Mouse (Mus musculus) small intestine, adult 2 months (tissue): ENCODE results near the gene Glp1r. TPM values are rescaled to one million over a fixed set of nuclear protein-coding genes. Genes with fewer than 3 reads are reported as not detected.

ENCODE experiments used
- H3K27ac ChIP-seq: fragments of 200-500 bp; 2 replicates; pipeline ENCODE4 v1.5.1; 2012; ENCODE audit warnings: low read depth, low read length, control low read depth, inconsistent platforms; ENCODE audit not compliant: insufficient read depth
- H3K27me3 ChIP-seq: fragments of 200-500 bp; 2 replicates; pipeline ENCODE4 v1.6.1; 2012; ENCODE audit warnings: mild to moderate bottlenecking, moderate library complexity, low read length, inconsistent platforms; ENCODE audit not compliant: control insufficient read depth, insufficient read depth
- H3K36me3 ChIP-seq: fragments of 200-500 bp; 2 replicates; pipeline ENCODE4 v1.6.1; 2012; ENCODE audit warnings: mild to moderate bottlenecking, low read length, control low read depth, inconsistent platforms; ENCODE audit not compliant: control insufficient read depth, insufficient read depth
- H3K4me1 ChIP-seq: fragments of 200-500 bp; 2 replicates; pipeline ENCODE4 v1.6.1; 2012; ENCODE audit warnings: low read length, inconsistent platforms, mixed read lengths; ENCODE audit not compliant: control insufficient read depth, insufficient read depth, insufficient read length
- H3K4me3 ChIP-seq: fragments of 200-500 bp; 2 replicates; pipeline ENCODE4 v1.5.1; 2012; ENCODE audit warnings: low read depth, mild to moderate bottlenecking, control low read depth, inconsistent platforms, low read length, moderate library complexity
- CTCF ChIP-seq: fragments of 200-500 bp; IDR thresholded peaks from 2 replicates; pipeline ENCODE4 v1.5.1; 2012; ENCODE audit warnings: low read depth, mild to moderate bottlenecking, control low read depth, inconsistent platforms, low read length, moderate library complexity, mixed read lengths; ENCODE audit not compliant: insufficient replicate concordance, insufficient read length; ENCODE audit errors: extremely low read depth
- POLR2A ChIP-seq: fragments of 200-500 bp; IDR thresholded peaks from 2 replicates; pipeline ENCODE4 v1.6.1; 2012; ENCODE audit warnings: low read depth, mild to moderate bottlenecking, control low read depth, inconsistent platforms, low read length, moderate library complexity
- WGBS: fragments of 180-500 bp; shearing (Covaris S2); methylation state at CpG from one replicate; pipeline ENCODE4 v1.1.7; 2018; 5-methylcytosine and 5-hydroxymethylcytosine counted together
- polyA plus RNA-seq: library from polyadenylated mRNA; depleted of rRNA; stranded (reverse); fragments of >200 nt; gene quantifications from 2 replicates; pipeline ENCODE4 v1.2.3, GENCODE M21; 2012; rRNA removed

The Glp1r gene
- polyA plus RNA-seq, 1 experiment, result 0.52 TPM

DNA sequence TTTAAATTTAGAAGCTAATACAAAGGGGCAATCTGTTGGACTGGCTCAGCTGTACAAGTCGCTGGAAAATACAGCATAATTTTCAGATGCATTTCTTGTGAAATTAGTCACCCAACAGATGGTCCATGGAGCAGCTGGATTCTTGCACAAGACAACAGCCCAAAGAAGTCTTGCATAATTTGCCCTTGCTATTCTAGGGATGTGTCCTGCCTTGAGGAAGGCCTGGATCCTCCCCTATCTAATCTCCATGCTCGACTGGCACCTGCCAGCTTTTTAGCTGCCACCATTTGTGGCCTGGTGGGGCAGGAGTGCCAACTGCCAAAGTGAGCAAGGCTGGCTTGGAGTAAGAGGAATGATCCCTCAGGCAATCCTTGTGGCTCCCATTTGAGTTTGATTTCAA, 75.7 kb downstream of the Glp1r start:
- Histone ChIP-seq H3K27ac (no peak overlapping the region), H3K36me3 (no peaks in the 10 kb centered on the region), H3K27me3 (no peaks in the 10 kb centered on the region), H3K4me3 (no peak overlapping the region), H3K4me1 (no peaks in the 10 kb centered on the region)
- WGBS, result 42% methylated on average over 2 of the region's 2 CpGs
- no peak for TF ChIP-seq POLR2A

DNA sequence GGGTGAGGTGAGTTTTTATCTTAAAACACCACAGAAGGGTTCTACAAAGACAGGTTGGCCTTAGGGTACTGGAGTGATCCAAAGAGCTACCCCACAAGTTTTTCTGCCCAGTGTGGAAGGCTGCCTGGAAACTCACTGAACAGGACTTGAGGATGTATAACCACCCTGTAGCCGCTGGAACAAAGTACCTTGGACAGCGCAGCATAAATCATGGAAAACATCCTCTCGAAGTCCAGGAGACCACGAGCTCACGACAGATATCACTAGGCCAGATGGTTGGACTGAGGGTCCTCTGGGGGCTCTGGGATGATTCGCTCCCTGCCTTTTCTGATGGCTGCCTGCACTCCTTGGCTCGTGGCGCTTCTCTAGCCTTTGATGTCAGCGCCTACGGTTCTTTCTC, 76.9 kb downstream of the Glp1r start:
- Histone ChIP-seq H3K27ac (no peak overlapping the region), H3K36me3 (no peaks in the 10 kb centered on the region), H3K4me3 (no peak overlapping the region), H3K27me3 (no peaks in the 10 kb centered on the region), H3K4me1 (no peaks in the 10 kb centered on the region)
- WGBS, result 66% methylated on average over 10 of the region's 10 CpGs
- TF ChIP-seq POLR2A (no peak), CTCF (no peak)

DNA sequence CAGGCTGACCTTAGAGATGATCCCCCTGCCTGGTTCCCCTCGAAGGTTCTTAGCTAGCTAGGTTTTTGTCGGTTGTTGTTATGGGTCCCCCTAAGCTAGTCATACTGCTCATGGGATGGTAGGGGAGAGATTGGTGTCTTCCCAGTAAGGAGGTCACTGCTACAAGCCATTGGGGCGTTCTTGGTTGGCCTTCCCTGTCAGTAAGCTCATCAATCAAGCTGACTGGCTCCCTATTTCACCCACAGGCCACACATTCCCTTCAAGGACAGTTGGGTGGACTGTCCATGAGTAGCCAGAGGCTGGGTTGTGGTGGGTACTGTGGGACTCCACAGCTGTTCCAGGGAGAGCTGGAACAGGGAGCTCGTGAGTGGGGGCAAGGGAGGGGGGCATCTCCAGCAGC, 81.9 kb downstream of the Glp1r start:
- 61% methylated on average over 4 of the region's 4 CpGs for WGBS

DNA sequence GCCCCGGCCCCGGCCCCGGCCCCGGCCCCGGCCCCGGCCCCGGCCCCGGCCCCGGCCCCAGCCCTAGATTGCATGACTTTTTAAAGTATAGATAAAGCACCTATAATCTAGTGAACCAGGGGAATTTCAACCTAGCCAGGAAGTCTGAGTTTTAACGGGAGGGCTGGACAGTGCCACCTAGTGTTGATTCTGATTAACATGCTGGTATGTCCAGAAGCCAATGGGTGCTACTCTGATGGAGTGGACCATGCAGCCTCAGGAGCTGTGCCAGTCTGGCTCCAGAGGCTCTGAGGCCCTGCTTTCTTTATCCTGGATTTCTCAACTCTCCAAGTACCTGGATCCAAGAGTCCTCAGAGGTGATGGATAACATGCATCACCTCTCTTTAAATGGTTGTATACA, 88.6 kb downstream of the Glp1r start:
- H3K27ac ChIP-seq, result no peak overlapping the region
- WGBS, result 39% methylated on average over 10 of the region's 10 CpGs
- H3K4me1 ChIP-seq, result no peaks in the 10 kb centered on the region
- H3K27me3 ChIP-seq, result no peaks in the 10 kb centered on the region
- H3K4me3 ChIP-seq, result no peak overlapping the region
- TF ChIP-seq CTCF (peak; percentile 42; the same call in 1 of the 2 replicates), POLR2A (no peak)
- H3K36me3 ChIP-seq, result no peaks in the 10 kb centered on the region

More for the DNA sequence above, 81.9 kb downstream of the Glp1r start:
- Histone ChIP-seq H3K27ac (no peak overlapping the region), H3K36me3 (no peaks in the 10 kb centered on the region), H3K27me3 (no peaks in the 10 kb centered on the region), H3K4me1 (no peaks in the 10 kb centered on the region), H3K4me3 (no peak overlapping the region)
- TF ChIP-seq POLR2A (no peak), CTCF (no peak)

Other genes with a start within 250 kb of the Glp1r start
- gene Umodl1, start 52.8 kb downstream of the Glp1r start, polyA plus RNA-seq, result 0.10 TPM in 1 of 2 replicates, not detected in the other
- 1.6 and 2.5 TPM in 2 replicates for gene Abcg1, start 155.9 kb downstream of the Glp1r start, polyA plus RNA-seq
- 5,248 and 10,550 TPM in 2 replicates for gene Tff3, start 227.8 kb downstream of the Glp1r start, polyA plus RNA-seq
- gene Tff2, start 242.5 kb downstream of the Glp1r start, polyA plus RNA-seq, result 19.0 and 10,568 TPM in 2 replicates